Mouse (Mus musculus): ENCODE measurements around the gene Sh3bgr. TPM values are rescaled to one million over a fixed set of nuclear protein-coding genes. Genes with fewer than 3 reads are reported as not detected.

The Sh3bgr gene
- total and polyA plus RNA-seq, 2 experiments from 2014 or later = 0.26 to 7.4 TPM

- H3K36me3 ChIP-seq (ENCODE audit: insufficient read depth, low read length) = no peaks in the 10 kb centered on the region
- DNase-seq (ENCODE audit: low spot score) = no peak
- H3K9me3 ChIP-seq (ENCODE audit: low read length) = no peaks in the 10 kb centered on the region
- ATAC-seq = no peak
- H3K4me3 ChIP-seq (ENCODE audit: low read length) = no peak overlapping the region
- no peaks in the 10 kb centered on the region for H3K4me1 ChIP-seq (ENCODE audit: insufficient read depth, low read length)
- no peak overlapping the region for H3K4me2 ChIP-seq (ENCODE audit: low read depth, low read length)
- no peaks in the 10 kb centered on the region for H3K27me3 ChIP-seq (ENCODE audit: insufficient read depth, low read length)
- H3K9ac ChIP-seq (replicated peaks; ENCODE audit: low read length) = no peak overlapping the region
- WGBS = 74% methylated on average over 13 of the region's 13 CpGs
- no peak overlapping the region for H3K27ac ChIP-seq
- TF ChIP-seq CTCF (IDR thresholded peaks at IDR 0.05; ENCODE audit: low read depth) = no peak
These were observed 28.2 kb downstream of the Sh3bgr start for GRCm38 (mm10) chr16:96228438-96228837.

- ATAC-seq = peak; percentile 49; the same call in 1 of the 2 replicates
- H3K4me2 ChIP-seq (ENCODE audit: low read depth, low read length) = no peak overlapping the region
These were observed 28.9 kb downstream of the Sh3bgr start for GRCm38 (mm10) chr16:96229044-96229555.

GRCm38 (mm10) chr16:96230411-96230810 lies 30.2 kb downstream of the Sh3bgr start:
- peak; percentile 90 for DNase-seq (ENCODE audit: low spot score)
- H3K27me3 ChIP-seq (ENCODE audit: insufficient read depth, low read length) = no peaks in the 10 kb centered on the region
- no peak overlapping the region for H3K4me3 ChIP-seq (ENCODE audit: low read length)
- no peak overlapping the region for H3K9ac ChIP-seq (replicated peaks; ENCODE audit: low read length)
- no peaks in the 10 kb centered on the region for H3K36me3 ChIP-seq (ENCODE audit: insufficient read depth, low read length)
- H3K9me3 ChIP-seq (ENCODE audit: low read length) = no peaks in the 10 kb centered on the region
- TF ChIP-seq CTCF (IDR thresholded peaks at IDR 0.05; ENCODE audit: low read depth) = peak; percentile 93
- H3K4me1 ChIP-seq (ENCODE audit: insufficient read depth, low read length) = 0 out of 2 replicates have a peak, but pooled peaks cover 6% of the 10 kb centered on the region
- no peak overlapping the region for H3K27ac ChIP-seq
- H3K4me2 ChIP-seq (ENCODE audit: low read depth, low read length) = no peak overlapping the region
- WGBS = 27% methylated on average over 11 of the region's 11 CpGs
- ATAC-seq = peak; percentile 91

More at GRCm38 (mm10) chr16:96229044-96229555, 28.9 kb downstream of the Sh3bgr start:
- H3K36me3 ChIP-seq (ENCODE audit: insufficient read depth, low read length) = no peaks in the 10 kb centered on the region
- DNase-seq (ENCODE audit: low spot score) = no peak
- H3K27ac ChIP-seq = no peak overlapping the region
- 23% methylated on average over 8 of the region's 8 CpGs for WGBS
- no peak overlapping the region for H3K4me3 ChIP-seq (ENCODE audit: low read length)
- H3K4me1 ChIP-seq (ENCODE audit: insufficient read depth, low read length) = no peaks in the 10 kb centered on the region
- no peaks in the 10 kb centered on the region for H3K27me3 ChIP-seq (ENCODE audit: insufficient read depth, low read length)
- no peaks in the 10 kb centered on the region for H3K9me3 ChIP-seq (ENCODE audit: low read length)
- H3K9ac ChIP-seq (replicated peaks; ENCODE audit: low read length) = no peak overlapping the region
- TF ChIP-seq CTCF (IDR thresholded peaks at IDR 0.05; ENCODE audit: low read depth) = no peak

- H3K27me3 ChIP-seq (ENCODE audit: insufficient read depth, low read length) = no peaks in the 10 kb centered on the region
- DNase-seq (ENCODE audit: low spot score) (no peak), ATAC-seq (no peak)
- no peaks in the 10 kb centered on the region for H3K36me3 ChIP-seq (ENCODE audit: insufficient read depth, low read length)
- WGBS = 94% methylated on average over 4 of the region's 4 CpGs
- H3K4me3 ChIP-seq (ENCODE audit: low read length) = no peak overlapping the region
- H3K4me1 ChIP-seq (ENCODE audit: insufficient read depth, low read length) = 0 out of 2 replicates have a peak, but pooled peaks cover 6% of the 10 kb centered on the region
- no peak overlapping the region for H3K9ac ChIP-seq (replicated peaks; ENCODE audit: low read length)
- no peak for TF ChIP-seq CTCF (IDR thresholded peaks at IDR 0.05; ENCODE audit: low read depth)
- H3K4me2 ChIP-seq (ENCODE audit: low read depth, low read length) = no peak overlapping the region
- H3K27ac ChIP-seq = no peak overlapping the region
- H3K9me3 ChIP-seq (ENCODE audit: low read length) = no peaks in the 10 kb centered on the region
These were observed 31.0 kb downstream of the Sh3bgr start for GRCm38 (mm10) chr16:96231251-96231650.

GRCm38 (mm10) chr16:96231974-96232373 lies 31.7 kb downstream of the Sh3bgr start:
- no peak for DNase-seq (ENCODE audit: low spot score)
- Histone ChIP-seq H3K9me3 (ENCODE audit: low read length) (no peaks in the 10 kb centered on the region), H3K4me3 (ENCODE audit: low read length) (no peak overlapping the region), H3K4me2 (ENCODE audit: low read depth, low read length) (no peak overlapping the region), H3K9ac (replicated peaks; ENCODE audit: low read length) (no peak overlapping the region), H3K4me1 (ENCODE audit: insufficient read depth, low read length) (0 out of 2 replicates have a peak, but pooled peaks cover 6% of the 10 kb centered on the region), H3K27me3 (ENCODE audit: insufficient read depth, low read length) (no peaks in the 10 kb centered on the region), H3K36me3 (ENCODE audit: insufficient read depth, low read length) (no peaks in the 10 kb centered on the region), H3K27ac (no peak overlapping the region)
- WGBS = 85% methylated on average over 8 of the region's 8 CpGs
- ATAC-seq = no peak
- TF ChIP-seq CTCF (IDR thresholded peaks at IDR 0.05; ENCODE audit: low read depth) = no peak

- no peak for TF ChIP-seq CTCF (IDR thresholded peaks at IDR 0.05; ENCODE audit: low read depth)
- H3K4me3 ChIP-seq (ENCODE audit: low read length) = no peak overlapping the region
- no peaks in the 10 kb centered on the region for H3K36me3 ChIP-seq (ENCODE audit: insufficient read depth, low read length)
- H3K27me3 ChIP-seq (ENCODE audit: insufficient read depth, low read length) = no peaks in the 10 kb centered on the region
- H3K4me1 ChIP-seq (ENCODE audit: insufficient read depth, low read length) = 0 out of 2 replicates have a peak, but pooled peaks cover 6% of the 10 kb centered on the region
- ATAC-seq (no peak), DNase-seq (ENCODE audit: low spot score) (no peak)
- H3K9me3 ChIP-seq (ENCODE audit: low read length) = no peaks in the 10 kb centered on the region
- no peak overlapping the region for H3K4me2 ChIP-seq (ENCODE audit: low read depth, low read length)
- H3K27ac ChIP-seq = no peak overlapping the region
- no peak overlapping the region for H3K9ac ChIP-seq (replicated peaks; ENCODE audit: low read length)
- WGBS = 91% methylated on average over 8 of the region's 8 CpGs
These were observed 33.7 kb downstream of the Sh3bgr start for GRCm38 (mm10) chr16:96233996-96234395.

GRCm38 (mm10) chr16:96235366-96235970 lies 35.2 kb downstream of the Sh3bgr start, which contains the start of gene B3galt5:
TSS of gene B3galt5 (plus strand) at chr16:96235801.
- 53% methylated on average over 17 of the region's 17 CpGs for WGBS
- Histone ChIP-seq H3K27me3 (ENCODE audit: insufficient read depth, low read length) (no peaks in the 10 kb centered on the region), H3K36me3 (ENCODE audit: insufficient read depth, low read length) (no peaks in the 10 kb centered on the region), H3K27ac (peak within 1 kb of the TSS; percentile 74), H3K9ac (replicated peaks; ENCODE audit: low read length) (no peak within 1 kb of the TSS), H3K9me3 (ENCODE audit: low read length) (no peaks in the 10 kb centered on the region), H3K4me3 (ENCODE audit: low read length) (no peak within 1 kb of the TSS), H3K4me1 (ENCODE audit: insufficient read depth, low read length) (0 out of 2 replicates have a peak, but pooled peaks cover 6% of the 10 kb centered on the region), H3K4me2 (ENCODE audit: low read depth, low read length) (peak within 1 kb of the TSS; percentile 34)
- DNase-seq (ENCODE audit: low spot score) = peak; percentile 67
- no peak for TF ChIP-seq CTCF (IDR thresholded peaks at IDR 0.05; ENCODE audit: low read depth)
- peak; percentile 53; the same call in 1 of the 2 replicates for ATAC-seq

All from hindbrain, postnatal 0 days (tissue).